Mouse (Mus musculus): ENCODE results near the gene Pml. TPM values are rescaled to one million over a fixed set of nuclear protein-coding genes. Genes with fewer than 3 reads are reported as not detected.

The Pml gene
- total and polyA plus RNA-seq, 3 experiments = 22.3 to 217 (median 108) TPM

DNA sequence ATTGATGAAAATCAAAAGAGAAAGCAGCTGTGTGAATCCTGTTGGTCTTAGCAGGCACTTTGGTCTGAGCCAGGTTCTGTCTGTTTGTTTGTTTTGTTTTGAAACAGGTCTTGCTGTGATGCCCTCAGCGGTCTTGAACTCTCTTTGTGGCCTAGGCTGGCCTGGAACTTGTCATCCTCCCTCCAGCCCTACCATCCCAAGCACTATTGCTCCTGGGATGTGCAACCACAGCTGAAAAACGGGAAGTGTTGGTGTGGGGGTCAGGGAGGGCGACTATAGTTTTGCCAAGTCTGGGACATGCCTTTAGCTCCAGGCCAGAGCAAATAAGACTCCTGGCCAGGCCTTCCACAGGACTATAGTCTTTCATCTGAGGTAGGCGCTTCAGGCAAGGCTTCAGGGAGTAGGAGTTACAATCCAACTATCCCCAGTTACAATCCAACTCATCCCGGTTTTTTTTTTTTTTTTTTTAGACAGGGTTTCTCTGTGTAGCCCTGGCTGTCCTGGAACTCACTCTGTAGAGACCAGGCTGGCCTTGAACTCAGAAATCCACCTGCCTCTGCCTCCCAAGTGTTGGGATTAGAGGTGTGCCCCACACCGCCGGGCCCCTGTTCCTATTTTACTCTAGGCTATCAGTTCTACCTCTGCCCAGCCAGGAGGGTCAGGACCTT lies 706 bp downstream of the Pml start:
- Histone ChIP-seq H3K4me1 (ENCODE audit: insufficient read depth, low read depth, low read length) (peaks cover 55% of the 10 kb centered on the region), H3K27me3 (ENCODE audit: insufficient read depth, low read length) (no peaks in the 10 kb centered on the region), H3K36me3 (replicated peaks) (peaks cover 22% of the 10 kb centered on the region), H3K4me3 (ENCODE audit: low read depth, low read length) (peak overlapping the region; percentile 71), H3K9me3 (replicated peaks) (no peaks in the 10 kb centered on the region)
- DNase-seq (ENCODE audit: low spot score) = no peak
- no peak for TF ChIP-seq POLR2AphosphoS5 (IDR thresholded peaks at IDR 0.05; ENCODE audit: insufficient replicate concordance, low read depth, low read length)
- TF ChIP-seq CTCF (IDR thresholded peaks at IDR 0.05; ENCODE audit: low read depth, low read length) = no peak
- no peak for TF ChIP-seq GATA2 (IDR thresholded peaks at IDR 0.05; ENCODE audit: borderline replicate concordance, low read depth, low read length)
- no peak for TF ChIP-seq TAL1 (conservative IDR thresholded peaks at IDR 0.05; ENCODE audit: low read depth, low read length)
- TF ChIP-seq GATA1 (IDR thresholded peaks at IDR 0.05; ENCODE audit: borderline replicate concordance, low read length) = no peak
- no peak for ATAC-seq (ENCODE audit: extremely low read depth, insufficient number of reproducible peaks, low FRiP score, poor library complexity, severe bottlenecking)

DNA sequence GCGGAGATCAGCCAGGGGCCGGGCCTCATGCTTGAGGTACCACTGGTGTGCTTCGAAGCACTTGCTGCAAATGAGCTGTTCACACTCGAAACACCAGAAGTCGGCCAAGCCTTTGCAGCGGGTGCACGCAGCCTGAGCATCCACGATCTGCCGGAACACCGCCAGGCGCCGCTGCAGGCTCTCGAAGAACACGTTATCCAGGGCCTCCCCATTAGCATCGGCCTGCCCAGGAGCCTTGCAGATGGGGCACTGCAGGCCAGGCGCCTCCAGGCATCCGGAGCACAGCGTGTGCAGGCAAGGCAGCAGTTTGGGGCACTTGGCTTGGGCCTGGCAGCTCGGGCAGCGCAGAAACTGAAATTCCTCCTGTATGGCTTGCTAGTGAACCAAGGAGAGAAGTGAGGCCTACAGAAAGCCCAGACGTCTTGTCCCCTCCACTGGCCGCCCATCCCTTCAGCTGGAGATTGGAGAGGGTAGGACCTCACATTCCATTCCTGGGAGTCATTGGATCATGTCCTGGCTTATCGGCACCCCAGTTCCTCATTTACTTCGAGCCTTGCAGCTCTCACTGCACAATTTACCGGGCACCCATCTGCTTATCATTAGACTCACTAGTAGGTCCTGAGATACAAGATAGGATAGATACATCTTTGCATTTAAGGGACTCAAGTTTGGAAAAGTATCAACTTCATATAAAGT lies 2.4 kb downstream of the Pml start:
- Histone ChIP-seq H3K36me3 (replicated peaks) (peaks cover 39% of the 10 kb centered on the region), H3K9me3 (replicated peaks) (no peaks in the 10 kb centered on the region), H3K27me3 (ENCODE audit: insufficient read depth, low read length) (no peaks in the 10 kb centered on the region), H3K4me1 (ENCODE audit: insufficient read depth, low read depth, low read length) (peaks cover 63% of the 10 kb centered on the region), H3K4me3 (ENCODE audit: low read depth, low read length) (peak overlapping the region; percentile 71)
- ATAC-seq (ENCODE audit: extremely low read depth, insufficient number of reproducible peaks, low FRiP score, poor library complexity, severe bottlenecking) (no peak), DNase-seq (ENCODE audit: low spot score) (peak; percentile 42)
- TF ChIP-seq TAL1 (conservative IDR thresholded peaks at IDR 0.05; ENCODE audit: low read depth, low read length) (peak; percentile 78), GATA2 (IDR thresholded peaks at IDR 0.05; ENCODE audit: borderline replicate concordance, low read depth, low read length) (no peak), CTCF (IDR thresholded peaks at IDR 0.05; ENCODE audit: low read depth, low read length) (no peak), POLR2AphosphoS5 (IDR thresholded peaks at IDR 0.05; ENCODE audit: insufficient replicate concordance, low read depth, low read length) (no peak), GATA1 (IDR thresholded peaks at IDR 0.05; ENCODE audit: borderline replicate concordance, low read length) (no peak)

DNA sequence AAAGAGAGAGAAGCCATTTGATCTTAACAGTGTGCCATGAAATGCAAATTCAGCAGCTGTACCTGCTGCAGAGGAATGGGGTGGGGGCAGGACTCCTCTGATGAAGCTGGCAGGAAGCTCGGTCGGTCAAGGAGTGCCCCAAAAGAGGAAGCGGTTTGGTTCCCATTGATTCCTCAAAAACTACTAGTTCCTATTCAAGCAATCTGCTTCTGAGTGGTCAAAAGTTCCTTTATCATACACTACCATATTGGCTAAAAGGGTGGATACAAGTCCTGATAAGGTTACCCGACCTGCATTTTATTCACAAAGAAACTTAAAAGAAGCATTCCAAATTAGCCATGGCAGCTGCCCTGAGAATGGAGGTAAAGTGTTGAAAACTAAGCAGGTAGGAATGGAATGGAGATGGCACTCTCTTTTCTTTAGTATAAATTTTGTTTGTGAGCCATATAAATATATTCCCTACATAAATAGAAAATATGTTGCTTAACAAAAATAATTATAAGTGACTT lies 3.4 kb downstream of the Pml start:
- peaks cover 71% of the 10 kb centered on the region for H3K4me1 ChIP-seq (ENCODE audit: insufficient read depth, low read depth, low read length)

DNA sequence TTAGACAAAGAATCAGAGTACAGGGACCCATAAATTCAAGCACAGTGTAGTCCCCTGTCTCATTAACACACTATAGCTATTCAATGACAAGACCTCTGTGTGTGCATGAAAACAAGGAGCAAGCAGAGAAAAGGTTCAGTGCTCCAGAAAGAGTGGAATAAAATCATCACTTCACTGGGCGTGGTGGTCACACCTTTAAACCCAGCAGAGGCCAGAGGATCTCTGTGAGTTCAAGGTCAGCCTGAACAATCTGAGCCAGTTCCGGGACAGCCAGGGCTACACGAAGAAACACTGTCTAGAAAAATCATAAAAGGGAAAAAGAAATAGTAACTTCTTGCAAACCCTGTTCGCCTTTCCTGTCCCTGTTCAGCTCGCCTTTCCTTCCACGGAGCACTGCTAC lies 5.9 kb downstream of the Pml start:
- TF ChIP-seq GATA2 (IDR thresholded peaks at IDR 0.05; ENCODE audit: borderline replicate concordance, low read depth, low read length) = no peak
- TF ChIP-seq POLR2AphosphoS5 (IDR thresholded peaks at IDR 0.05; ENCODE audit: insufficient replicate concordance, low read depth, low read length) = no peak
- no peak for TF ChIP-seq CTCF (IDR thresholded peaks at IDR 0.05; ENCODE audit: low read depth, low read length)
- no peak for TF ChIP-seq GATA1 (IDR thresholded peaks at IDR 0.05; ENCODE audit: borderline replicate concordance, low read length)
- TF ChIP-seq TAL1 (conservative IDR thresholded peaks at IDR 0.05; ENCODE audit: low read depth, low read length) = no peak
- peaks cover 66% of the 10 kb centered on the region for H3K36me3 ChIP-seq (replicated peaks)
- H3K27me3 ChIP-seq (ENCODE audit: insufficient read depth, low read length) = no peaks in the 10 kb centered on the region
- H3K9me3 ChIP-seq (replicated peaks) = no peaks in the 10 kb centered on the region
- H3K4me1 ChIP-seq (ENCODE audit: insufficient read depth, low read depth, low read length) = peaks cover 70% of the 10 kb centered on the region
- no peak for DNase-seq (ENCODE audit: low spot score)
- ATAC-seq (ENCODE audit: extremely low read depth, insufficient number of reproducible peaks, low FRiP score, poor library complexity, severe bottlenecking) = no peak
- no peak overlapping the region for H3K4me3 ChIP-seq (ENCODE audit: low read depth, low read length)

More for the DNA sequence above, 3.4 kb downstream of the Pml start:
- peak; percentile 75 for TF ChIP-seq TAL1 (conservative IDR thresholded peaks at IDR 0.05; ENCODE audit: low read depth, low read length)
- TF ChIP-seq CTCF (IDR thresholded peaks at IDR 0.05; ENCODE audit: low read depth, low read length) = no peak
- DNase-seq (ENCODE audit: low spot score) (peak; percentile 66), ATAC-seq (ENCODE audit: extremely low read depth, insufficient number of reproducible peaks, low FRiP score, poor library complexity, severe bottlenecking) (peak; percentile 62)
- Histone ChIP-seq H3K9me3 (replicated peaks) (no peaks in the 10 kb centered on the region), H3K36me3 (replicated peaks) (peaks cover 49% of the 10 kb centered on the region), H3K27me3 (ENCODE audit: insufficient read depth, low read length) (no peaks in the 10 kb centered on the region), H3K4me3 (ENCODE audit: low read depth, low read length) (peak overlapping the region; percentile 38; the same call in 1 of the 2 replicates)

DNA sequence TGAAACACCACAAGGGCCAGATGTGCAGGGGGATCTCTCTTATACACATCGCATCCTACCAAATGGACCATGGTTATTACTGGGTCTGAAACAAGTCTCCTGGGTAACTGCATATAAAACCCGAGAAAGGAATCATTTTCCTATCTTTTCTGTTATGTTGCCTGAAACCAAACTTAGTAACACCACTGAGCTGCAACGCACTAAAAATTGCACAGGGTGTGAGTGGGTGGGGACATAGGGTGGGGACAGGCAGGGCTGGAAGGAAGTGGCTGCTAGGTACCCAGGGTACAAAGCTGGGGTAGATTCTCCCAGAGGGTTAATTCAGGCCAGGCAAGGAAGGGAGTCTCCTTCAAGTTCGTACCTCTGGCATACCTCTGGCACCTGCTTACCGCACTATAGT lies 6.9 kb downstream of the Pml start:
- Histone ChIP-seq H3K27me3 (ENCODE audit: insufficient read depth, low read length) (no peaks in the 10 kb centered on the region), H3K9me3 (replicated peaks) (no peaks in the 10 kb centered on the region), H3K36me3 (replicated peaks) (peaks cover 71% of the 10 kb centered on the region), H3K4me1 (ENCODE audit: insufficient read depth, low read depth, low read length) (peaks cover 71% of the 10 kb centered on the region), H3K4me3 (ENCODE audit: low read depth, low read length) (peak overlapping the region; percentile 35; the same call in 1 of the 2 replicates)
- no peak for ATAC-seq (ENCODE audit: extremely low read depth, insufficient number of reproducible peaks, low FRiP score, poor library complexity, severe bottlenecking)
- TF ChIP-seq TAL1 (conservative IDR thresholded peaks at IDR 0.05; ENCODE audit: low read depth, low read length) (no peak), POLR2AphosphoS5 (IDR thresholded peaks at IDR 0.05; ENCODE audit: insufficient replicate concordance, low read depth, low read length) (no peak), GATA2 (IDR thresholded peaks at IDR 0.05; ENCODE audit: borderline replicate concordance, low read depth, low read length) (no peak), CTCF (IDR thresholded peaks at IDR 0.05; ENCODE audit: low read depth, low read length) (no peak), GATA1 (IDR thresholded peaks at IDR 0.05; ENCODE audit: borderline replicate concordance, low read length) (no peak)
- DNase-seq (ENCODE audit: low spot score) = no peak

DNA sequence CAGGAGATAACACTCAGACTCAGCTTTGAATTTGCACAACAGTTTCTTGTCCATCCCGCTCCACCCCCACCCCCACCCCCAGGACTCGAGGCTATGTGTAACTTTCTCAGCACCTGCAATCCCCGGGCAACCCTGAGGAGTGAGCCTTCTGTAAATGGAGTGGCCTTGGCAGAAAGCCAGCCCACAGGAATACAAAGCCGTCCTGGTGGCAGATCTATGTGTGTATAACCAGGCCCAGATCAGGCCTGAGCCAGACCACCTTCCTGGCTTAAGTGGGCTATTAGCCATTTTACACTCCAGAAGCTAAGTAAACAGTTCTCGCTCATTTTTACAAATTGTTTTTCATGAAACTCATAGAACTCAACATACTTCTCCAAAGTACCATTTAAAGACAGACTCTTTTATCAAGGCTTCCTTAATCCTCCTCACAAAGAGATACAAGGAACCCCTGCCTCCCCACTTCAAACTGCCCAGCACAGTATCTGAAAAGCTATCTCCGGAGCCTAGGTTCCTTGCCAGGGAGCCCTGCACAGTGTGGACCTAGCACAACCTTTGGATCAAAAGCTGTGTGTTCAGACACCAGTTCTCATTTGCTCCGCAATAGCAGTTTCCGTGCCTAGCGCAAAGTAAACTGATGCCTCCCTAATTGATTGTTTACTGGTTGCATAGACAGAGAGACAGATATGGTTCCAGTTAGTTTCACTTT lies 7.7 kb downstream of the Pml start:
- Histone ChIP-seq H3K9me3 (replicated peaks) (no peaks in the 10 kb centered on the region), H3K4me3 (ENCODE audit: low read depth, low read length) (no peak overlapping the region), H3K36me3 (replicated peaks) (peaks cover 74% of the 10 kb centered on the region), H3K27me3 (ENCODE audit: insufficient read depth, low read length) (no peaks in the 10 kb centered on the region), H3K4me1 (ENCODE audit: insufficient read depth, low read depth, low read length) (peaks cover 68% of the 10 kb centered on the region)
- DNase-seq (ENCODE audit: low spot score) (no peak), ATAC-seq (ENCODE audit: extremely low read depth, insufficient number of reproducible peaks, low FRiP score, poor library complexity, severe bottlenecking) (no peak)
- TF ChIP-seq CTCF (IDR thresholded peaks at IDR 0.05; ENCODE audit: low read depth, low read length) (no peak), GATA2 (IDR thresholded peaks at IDR 0.05; ENCODE audit: borderline replicate concordance, low read depth, low read length) (no peak), TAL1 (conservative IDR thresholded peaks at IDR 0.05; ENCODE audit: low read depth, low read length) (no peak), GATA1 (IDR thresholded peaks at IDR 0.05; ENCODE audit: borderline replicate concordance, low read length) (no peak), POLR2AphosphoS5 (IDR thresholded peaks at IDR 0.05; ENCODE audit: insufficient replicate concordance, low read depth, low read length) (no peak)

Data from G1E (cell line).